Mouse (Mus musculus): ENCODE measurements around the gene Nebl. TPM values are rescaled to one million over a fixed set of nuclear protein-coding genes. Genes with fewer than 3 reads are reported as not detected.

The Nebl gene
- polyA plus RNA-seq, 1 experiment from 2014 or later: 3.6 TPM

- Histone ChIP-seq H3K9me3 (no peaks in the 10 kb centered on the region), H3K27ac (no peak overlapping the region), H3K27me3 (ENCODE audit: poor library complexity, severe bottlenecking) (no peaks in the 10 kb centered on the region), H3K36me3 (replicated peaks) (no peaks in the 10 kb centered on the region), H3K4me3 (no peak overlapping the region), H3K4me1 (no peaks in the 10 kb centered on the region)
- WGBS: 94% methylated on average over 6 of the region's 6 CpGs
- no peak for DNase-seq (ENCODE audit: extremely low spot score, low spot score)
These were observed 145.8 kb downstream of the Nebl start for GRCm38 (mm10) chr2:17585329-17585992.

- Histone ChIP-seq H3K27ac (no peak overlapping the region), H3K4me1 (no peaks in the 10 kb centered on the region), H3K4me3 (no peak overlapping the region), H3K27me3 (ENCODE audit: poor library complexity, severe bottlenecking) (no peaks in the 10 kb centered on the region), H3K9me3 (peaks cover 5% of the 10 kb centered on the region; the same call in 1 of the 2 replicates), H3K36me3 (replicated peaks) (no peaks in the 10 kb centered on the region)
- 75% methylated on average over 3 of the region's 3 CpGs for WGBS
- DNase-seq (ENCODE audit: extremely low spot score, low spot score): no peak
These were observed 155.6 kb downstream of the Nebl start for GRCm38 (mm10) chr2:17575648-17576047.

GRCm38 (mm10) chr2:17571716-17572115 lies 159.5 kb downstream of the Nebl start:
- Histone ChIP-seq H3K9me3 (no peaks in the 10 kb centered on the region), H3K4me1 (no peaks in the 10 kb centered on the region), H3K36me3 (replicated peaks) (no peaks in the 10 kb centered on the region), H3K27me3 (ENCODE audit: poor library complexity, severe bottlenecking) (no peaks in the 10 kb centered on the region), H3K27ac (no peak overlapping the region), H3K4me3 (no peak overlapping the region)
- DNase-seq (ENCODE audit: extremely low spot score, low spot score): no peak
- 80% methylated on average over 2 of the region's 2 CpGs for WGBS

- Histone ChIP-seq H3K36me3 (replicated peaks) (no peaks in the 10 kb centered on the region), H3K27me3 (ENCODE audit: poor library complexity, severe bottlenecking) (no peaks in the 10 kb centered on the region), H3K27ac (peak overlapping the region; percentile 78), H3K4me3 (no peak overlapping the region), H3K4me1 (peaks cover 18% of the 10 kb centered on the region), H3K9me3 (no peaks in the 10 kb centered on the region)
- no peak for DNase-seq (ENCODE audit: extremely low spot score, low spot score)
- 51% methylated on average over 4 of the region's 4 CpGs for WGBS
These were observed 172.1 kb downstream of the Nebl start for GRCm38 (mm10) chr2:17558889-17559742.

- H3K4me1 ChIP-seq: peaks cover 12% of the 10 kb centered on the region
- DNase-seq (ENCODE audit: extremely low spot score, low spot score): no peak
- no peaks in the 10 kb centered on the region for H3K9me3 ChIP-seq
- no peaks in the 10 kb centered on the region for H3K27me3 ChIP-seq (ENCODE audit: poor library complexity, severe bottlenecking)
- H3K4me3 ChIP-seq: no peak overlapping the region
- no peaks in the 10 kb centered on the region for H3K36me3 ChIP-seq (replicated peaks)
- 36% methylated on average over 4 of the region's 4 CpGs for WGBS
- no peak overlapping the region for H3K27ac ChIP-seq
These were observed 181.2 kb downstream of the Nebl start for GRCm38 (mm10) chr2:17549895-17550558.

- Histone ChIP-seq H3K27ac (no peak overlapping the region), H3K4me3 (no peak overlapping the region), H3K4me1 (peaks cover 12% of the 10 kb centered on the region), H3K27me3 (ENCODE audit: poor library complexity, severe bottlenecking) (no peaks in the 10 kb centered on the region), H3K9me3 (no peaks in the 10 kb centered on the region), H3K36me3 (replicated peaks) (no peaks in the 10 kb centered on the region)
- 53% methylated on average over 3 of the region's 3 CpGs for WGBS
- no peak for DNase-seq (ENCODE audit: extremely low spot score, low spot score)
These were observed 184.8 kb downstream of the Nebl start for GRCm38 (mm10) chr2:17546354-17546948.

- H3K27ac ChIP-seq: no peak overlapping the region
- WGBS: 83% methylated on average over 10 of the region's 10 CpGs
- H3K4me3 ChIP-seq: no peak overlapping the region
- no peak for DNase-seq (ENCODE audit: extremely low spot score, low spot score)
- no peaks in the 10 kb centered on the region for H3K36me3 ChIP-seq (replicated peaks)
- H3K9me3 ChIP-seq: no peaks in the 10 kb centered on the region
- H3K4me1 ChIP-seq: peaks cover 12% of the 10 kb centered on the region
- no peaks in the 10 kb centered on the region for H3K27me3 ChIP-seq (ENCODE audit: poor library complexity, severe bottlenecking)
These were observed 191.5 kb downstream of the Nebl start for GRCm38 (mm10) chr2:17539737-17540136.

- Histone ChIP-seq H3K27ac (no peak overlapping the region), H3K4me1 (peaks cover 15% of the 10 kb centered on the region), H3K36me3 (replicated peaks) (no peaks in the 10 kb centered on the region), H3K27me3 (ENCODE audit: poor library complexity, severe bottlenecking) (no peaks in the 10 kb centered on the region), H3K4me3 (no peak overlapping the region), H3K9me3 (no peaks in the 10 kb centered on the region)
- no peak for DNase-seq (ENCODE audit: extremely low spot score, low spot score)
- 95% methylated on average over 4 of the region's 4 CpGs for WGBS
These were observed 192.8 kb downstream of the Nebl start for GRCm38 (mm10) chr2:17538493-17538892.

- Histone ChIP-seq H3K27me3 (ENCODE audit: poor library complexity, severe bottlenecking) (peaks cover 3% of the 10 kb centered on the region), H3K4me3 (no peak overlapping the region), H3K36me3 (replicated peaks) (no peaks in the 10 kb centered on the region), H3K27ac (no peak overlapping the region), H3K4me1 (peaks cover 27% of the 10 kb centered on the region), H3K9me3 (no peaks in the 10 kb centered on the region)
- WGBS: 90% methylated on average over 12 of the region's 12 CpGs
- DNase-seq (ENCODE audit: extremely low spot score, low spot score): no peak
These were observed 199.7 kb downstream of the Nebl start for GRCm38 (mm10) chr2:17531355-17532105.

- H3K27me3 ChIP-seq (ENCODE audit: poor library complexity, severe bottlenecking): no peaks in the 10 kb centered on the region
- no peak for DNase-seq (ENCODE audit: extremely low spot score, low spot score)
- no peaks in the 10 kb centered on the region for H3K36me3 ChIP-seq (replicated peaks)
- H3K27ac ChIP-seq: 0 out of 2 replicates have a peak overlapping the region, but pooled peaks have one; percentile 35
- no peak overlapping the region for H3K4me3 ChIP-seq
- no peaks in the 10 kb centered on the region for H3K9me3 ChIP-seq
- peaks cover 47% of the 10 kb centered on the region for H3K4me1 ChIP-seq
- 87% methylated on average over 5 of the region's 5 CpGs for WGBS
These were observed 205.3 kb downstream of the Nebl start for GRCm38 (mm10) chr2:17525739-17526526.

- Histone ChIP-seq H3K4me1 (peaks cover 47% of the 10 kb centered on the region), H3K27ac (no peak overlapping the region), H3K4me3 (no peak overlapping the region), H3K9me3 (no peaks in the 10 kb centered on the region), H3K27me3 (ENCODE audit: poor library complexity, severe bottlenecking) (no peaks in the 10 kb centered on the region), H3K36me3 (replicated peaks) (no peaks in the 10 kb centered on the region)
- no peak for DNase-seq (ENCODE audit: extremely low spot score, low spot score)
- 79% methylated on average over 4 of the region's 4 CpGs for WGBS
These were observed 206.1 kb downstream of the Nebl start for GRCm38 (mm10) chr2:17525211-17525610.
